Mouse (Mus musculus) cerebellum, postnatal 36 days (tissue): ENCODE results near the gene Pfn3.
"Not testable (repeated sequence)": the region's sequence is repeated elsewhere in the genome, so short reads cannot be mapped to it uniquely, and the experiment has no call there.

Experiments
- DNase-seq, 2 experiments: peaks; one replicate each; pipeline ENCODE4 v3.0.0; 2021 to 2022; ENCODE audit warnings: mixed read lengths in 2 of 2

Gene Pfn3

GRCm38 (mm10) chr13:55414743-55415380 lies at the start of gene Pfn3:
TSS of gene Pfn3 (minus strand) at chr13:55415232.
- DNase-seq: peak; percentile 14 to 19

- peak; percentile 43 to 60 for DNase-seq
Observed at GRCm38 (mm10) chr13:55464027-55464884, 49.2 kb upstream of the Pfn3 start, which contains the start of gene Prr7. TSS of gene Prr7 (plus strand) at chr13:55464267.

GRCm38 (mm10) chr13:55463399-55464026 lies 48.5 kb upstream of the Pfn3 start:
- DNase-seq: no peak

GRCm38 (mm10) chr13:55462965-55463364 lies 47.9 kb upstream of the Pfn3 start:
- no peak for DNase-seq

GRCm38 (mm10) chr13:55451785-55452549 lies 36.9 kb upstream of the Pfn3 start:
- DNase-seq: no peak

- no peak for DNase-seq
Observed at GRCm38 (mm10) chr13:55451296-55451695, 36.3 kb upstream of the Pfn3 start.

GRCm38 (mm10) chr13:55450511-55450980 lies 35.5 kb upstream of the Pfn3 start:
- peak in 1 of 2 experiments; percentile 54 for DNase-seq

- no peak for DNase-seq
Observed at GRCm38 (mm10) chr13:55449679-55450441, 34.8 kb upstream of the Pfn3 start.

- DNase-seq: no peak
Observed at GRCm38 (mm10) chr13:55449205-55449604, 34.2 kb upstream of the Pfn3 start.

- DNase-seq: no peak
Observed at GRCm38 (mm10) chr13:55448131-55448530, 33.1 kb upstream of the Pfn3 start.

- DNase-seq: no peak
Observed at GRCm38 (mm10) chr13:55447543-55447943, 32.5 kb upstream of the Pfn3 start.

- DNase-seq: no peak
Observed at GRCm38 (mm10) chr13:55446483-55447105, 31.6 kb upstream of the Pfn3 start.

GRCm38 (mm10) chr13:55445361-55446091 lies 30.5 kb upstream of the Pfn3 start:
- no peak for DNase-seq

- peak; percentile 99 for DNase-seq
Observed at GRCm38 (mm10) chr13:55444937-55445315, 29.9 kb upstream of the Pfn3 start, which contains the start of gene Grk6. TSS of gene Grk6 (plus strand) at chr13:55445072.

- DNase-seq: no peak
Observed at GRCm38 (mm10) chr13:55444286-55444936, 29.4 kb upstream of the Pfn3 start.

GRCm38 (mm10) chr13:55443799-55444285 lies 28.8 kb upstream of the Pfn3 start:
- DNase-seq: no peak

- not testable (repeated sequence) for DNase-seq
Observed at GRCm38 (mm10) chr13:55437111-55437629, 22.1 kb upstream of the Pfn3 start.

GRCm38 (mm10) chr13:55431889-55432685 lies 17.1 kb upstream of the Pfn3 start:
- DNase-seq: no peak

GRCm38 (mm10) chr13:55430566-55430965 lies 15.5 kb upstream of the Pfn3 start:
- DNase-seq: no peak
